Mouse (Mus musculus) layer of hippocampus, adult 18-20 months (tissue): ENCODE results near the gene P4hb. TPM values are rescaled to one million over a fixed set of nuclear protein-coding genes. Genes with fewer than 3 reads are reported as not detected.

Experiments
- DNase-seq, 2 experiments: peaks; one replicate each; pipeline ENCODE4 v3.0.0; 2022; ENCODE audit warnings: low spot score in 2 of 2
- total RNA-seq, 2 experiments: library from RNA; stranded (reverse); gene quantifications; 2 replicates each; pipeline ENCODE4 v1.2.3; 2021

The P4hb gene
- total RNA-seq, 2 experiments from 2014 or later, result 122 to 132 TPM

- DNase-seq, result no peak
These were observed 60.1 kb downstream of the P4hb start for GRCm38 (mm10) chr11:120512790-120513453.

- DNase-seq, result no peak
These were observed 62.5 kb downstream of the P4hb start for GRCm38 (mm10) chr11:120510375-120511030.

Other genes with a start within 250 kb of the P4hb start
- gene Actg1, start 224.7 kb downstream of the P4hb start, total RNA-seq, result 1,000 to 10,000 TPM; 1,279 to 1,291 TPM
- gene Fscn2, start 211.7 kb downstream of the P4hb start, total RNA-seq, result under 1 TPM in 1 of 2 experiments, not detected in 1; 0.61 TPM
- 10 to 100 TPM; 16.7 to 18.4 TPM for gene Faap100, start 194.5 kb downstream of the P4hb start, total RNA-seq
- 10 to 100 TPM; 60.0 to 61.9 TPM for gene Nploc4, start 135.5 kb downstream of the P4hb start, total RNA-seq
- not detected for gene Tspan10, start 130.6 kb downstream of the P4hb start, total RNA-seq
- gene Pde6g, start 119.8 kb downstream of the P4hb start, total RNA-seq, result under 1 TPM; 0.43 to 0.82 TPM
- 10 to 100 TPM; 13.1 to 13.5 TPM for gene Oxld1, start 115.2 kb downstream of the P4hb start, total RNA-seq
- 10 to 100 TPM; 24.6 to 32.9 TPM for gene Ccdc137, start 115.1 kb downstream of the P4hb start, total RNA-seq
- gene Arl16, start 105.6 kb downstream of the P4hb start, total RNA-seq, result 10 to 100 TPM; 53.0 to 53.6 TPM
- gene Mrpl12, start 88.6 kb downstream of the P4hb start, total RNA-seq, result 10 to 100 TPM; 65.1 to 67.5 TPM
- gene Slc25a10, start 81.4 kb downstream of the P4hb start, total RNA-seq, result 10 to 100 TPM; 18.9 to 19.3 TPM
- gene Gcgr, start 42.6 kb downstream of the P4hb start, total RNA-seq, result not detected
- gene Mcrip1, start 23.5 kb downstream of the P4hb start, total RNA-seq, result 10 to 100 TPM; 68.8 to 74.5 TPM
- not detected for gene Ppp1r27, start 22.1 kb downstream of the P4hb start, total RNA-seq
- 100 to 1,000 TPM; 293 to 295 TPM for gene Arhgdia, start 8.4 kb upstream of the P4hb start, total RNA-seq
- 10 to 100 TPM; 60.5 to 70.0 TPM for gene Alyref, start 25.1 kb upstream of the P4hb start, total RNA-seq
- gene Anapc11, start 25.2 kb upstream of the P4hb start, total RNA-seq, result 10 to 100 TPM; 93.5 to 97.0 TPM
- gene Npb, start 35.2 kb upstream of the P4hb start, total RNA-seq, result 1 to 10 TPM in 1 of 2 experiments, under 1 TPM in 1; 0.89 to 1.4 TPM
- gene Pcyt2, start 44.7 kb upstream of the P4hb start, total RNA-seq, result 100 to 1,000 TPM; 118 to 128 TPM
- 10 to 100 TPM; 35.4 to 41.5 TPM for gene Sirt7, start 52.0 kb upstream of the P4hb start, total RNA-seq
- 10 to 100 TPM; 70.0 to 71.5 TPM for gene Mafg, start 60.3 kb upstream of the P4hb start, total RNA-seq
- 1 to 10 TPM in 1 of 2 experiments, under 1 TPM in 1; 0.81 to 2.0 TPM for gene Pycr1, start 70.5 kb upstream of the P4hb start, total RNA-seq
- 1 to 10 TPM; 3.9 to 4.6 TPM for gene Myadml2, start 74.9 kb upstream of the P4hb start, total RNA-seq
- gene Notum, start 87.9 kb upstream of the P4hb start, total RNA-seq, result 1 to 10 TPM; 2.6 to 5.5 TPM
- 10 to 100 TPM; 46.1 to 54.3 TPM for gene Aspscr1, start 99.7 kb upstream of the P4hb start, total RNA-seq
- 10 to 100 TPM; 15.8 to 18.7 TPM for gene Cenpx, start 140.5 kb upstream of the P4hb start, total RNA-seq
- gene Lrrc45, start 140.7 kb upstream of the P4hb start, total RNA-seq, result 10 to 100 TPM; 49.1 to 60.5 TPM
- gene Rac3, start 148.2 kb upstream of the P4hb start, total RNA-seq, result 10 to 100 TPM; 32.0 to 40.0 TPM
- 10 to 100 TPM; 12.3 to 13.6 TPM for gene Dcxr, start 154.0 kb upstream of the P4hb start, total RNA-seq
- 1 to 10 TPM; 1.2 to 1.7 TPM for gene Cbr2, start 158.9 kb upstream of the P4hb start, total RNA-seq
- gene Hmga1b, start 189.5 kb upstream of the P4hb start, total RNA-seq, result 10 to 100 TPM; 20.9 to 24.0 TPM
- gene Rfng, start 211.0 kb upstream of the P4hb start, total RNA-seq, result 10 to 100 TPM; 57.1 to 59.9 TPM
- 100 to 1,000 TPM; 152 to 154 TPM for gene Gps1, start 211.0 kb upstream of the P4hb start, total RNA-seq
- 10 to 100 TPM; 40.1 to 40.4 TPM for gene Dus1l, start 223.2 kb upstream of the P4hb start, total RNA-seq